Mouse (Mus musculus): ENCODE results near the gene Tenm4. TPM values are rescaled to one million over a fixed set of nuclear protein-coding genes. Genes with fewer than 3 reads are reported as not detected.

The Tenm4 gene
- polyA plus RNA-seq, 1 experiment from 2014 or later = 9.2 TPM

DNA sequence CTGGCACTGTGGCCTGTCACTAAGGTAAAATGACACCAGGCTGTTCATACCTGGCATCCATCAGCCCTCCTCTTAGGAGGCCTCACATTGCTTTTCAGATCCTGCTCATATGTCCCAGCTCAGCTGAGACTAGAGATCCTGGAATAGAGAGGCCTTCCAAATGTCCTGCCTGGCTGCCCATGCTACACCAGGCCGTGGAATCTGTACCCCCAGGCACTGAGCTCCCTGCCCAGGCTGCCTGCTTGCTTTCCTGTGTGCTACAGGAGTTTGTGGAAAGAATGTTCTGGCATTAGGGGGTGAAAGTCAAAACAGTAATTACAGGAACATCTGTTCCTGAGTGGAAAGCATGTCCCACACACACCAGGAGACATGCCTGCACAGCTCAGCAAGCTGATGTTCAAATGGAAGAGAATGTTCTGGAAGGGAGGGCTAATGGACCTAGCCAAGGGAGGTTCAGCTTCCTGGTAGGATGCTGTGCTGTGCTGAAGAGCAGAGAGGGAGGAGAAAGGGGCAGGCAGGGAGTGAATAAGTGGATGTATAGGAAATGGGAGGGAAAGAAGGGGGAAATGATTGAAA lies 313.0 kb downstream of the Tenm4 start:
- no peaks in the 10 kb centered on the region for H3K36me3 ChIP-seq (ENCODE audit: control insufficient read depth, insufficient read depth, low read length)
- no peak overlapping the region for H3K27ac ChIP-seq (replicated peaks in 1 of 2; ENCODE audit: control insufficient read depth in 1 of 2, insufficient read depth in 1 of 2, low read depth in 2 of 2, low read length in 2 of 2)
- H3K4me2 ChIP-seq (ENCODE audit: low read length) = no peak overlapping the region
- peaks cover 2 to 3% of the 10 kb centered on the region in 2 experiments; a peak in 1 of 4 replicates for H3K4me1 ChIP-seq (ENCODE audit: control insufficient read depth in 2 of 2, insufficient read depth in 2 of 2, low read length in 2 of 2)
- H3K27me3 ChIP-seq (ENCODE audit: control insufficient read depth, insufficient read depth, low read length) = no peaks in the 10 kb centered on the region
- no peak for ATAC-seq (ENCODE audit: insufficient number of reproducible peaks, insufficient read depth, low FRiP score, low read depth)
- WGBS = 94% methylated on average over 1 of the region's 1 CpGs
- no peak overlapping the region for H3K4me3 ChIP-seq (ENCODE audit: control insufficient read depth in 1 of 2, insufficient read depth in 1 of 2, low read depth in 1 of 2, low read length in 2 of 2)
- no peak overlapping the region for H3K9ac ChIP-seq (ENCODE audit: low read length)
- no peaks in the 10 kb centered on the region for H3K9me3 ChIP-seq (ENCODE audit: control insufficient read depth, low read length)

- no peaks in the 10 kb centered on the region for H3K36me3 ChIP-seq (ENCODE audit: control insufficient read depth, insufficient read depth, low read length)
- no peak overlapping the region for H3K9ac ChIP-seq (ENCODE audit: low read length)
- no peaks in the 10 kb centered on the region; a peak in 1 of 4 replicates for H3K4me1 ChIP-seq (ENCODE audit: control insufficient read depth in 2 of 2, insufficient read depth in 2 of 2, low read length in 2 of 2)
- H3K27me3 ChIP-seq (ENCODE audit: control insufficient read depth, insufficient read depth, low read length) = no peaks in the 10 kb centered on the region
- H3K27ac ChIP-seq (replicated peaks in 1 of 2; ENCODE audit: control insufficient read depth in 1 of 2, insufficient read depth in 1 of 2, low read depth in 2 of 2, low read length in 2 of 2) = no peak overlapping the region
- H3K4me2 ChIP-seq (ENCODE audit: low read length) = no peak overlapping the region
- no peak overlapping the region for H3K4me3 ChIP-seq (ENCODE audit: control insufficient read depth in 1 of 2, insufficient read depth in 1 of 2, low read depth in 1 of 2, low read length in 2 of 2)
- no peak for ATAC-seq (ENCODE audit: insufficient number of reproducible peaks, insufficient read depth, low FRiP score, low read depth)
- H3K9me3 ChIP-seq (ENCODE audit: control insufficient read depth, low read length) = no peaks in the 10 kb centered on the region
- 94% methylated on average over 6 of the region's 6 CpGs for WGBS
These were observed 318.5 kb downstream of the Tenm4 start for GRCm38 (mm10) chr7:96489348-96490076.

DNA sequence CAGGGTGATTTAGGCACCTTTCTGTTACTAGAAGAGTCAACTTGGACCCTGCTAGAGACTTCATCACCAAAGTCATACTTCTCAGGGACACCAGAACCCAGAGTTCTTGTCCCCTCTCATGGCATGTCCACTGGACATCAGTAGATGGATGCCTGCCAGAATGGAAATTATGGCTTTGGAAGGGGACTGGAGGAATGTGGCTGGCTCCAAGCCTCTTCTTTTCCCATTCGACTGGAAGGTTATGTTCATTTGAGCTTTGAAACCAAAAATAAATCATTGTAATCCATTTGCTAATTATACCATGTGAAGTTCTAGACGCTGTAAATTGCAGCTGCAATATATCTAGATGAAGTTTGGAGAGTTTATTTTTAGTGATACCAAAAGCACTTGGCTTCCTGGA lies 320.9 kb downstream of the Tenm4 start:
- no peaks in the 10 kb centered on the region for H3K9me3 ChIP-seq (ENCODE audit: control insufficient read depth, low read length)
- no peak overlapping the region for H3K9ac ChIP-seq (ENCODE audit: low read length)
- H3K4me1 ChIP-seq (ENCODE audit: control insufficient read depth in 2 of 2, insufficient read depth in 2 of 2, low read length in 2 of 2) = no peaks in the 10 kb centered on the region; a peak in 1 of 4 replicates
- no peaks in the 10 kb centered on the region for H3K36me3 ChIP-seq (ENCODE audit: control insufficient read depth, insufficient read depth, low read length)
- no peaks in the 10 kb centered on the region for H3K27me3 ChIP-seq (ENCODE audit: control insufficient read depth, insufficient read depth, low read length)
- no peak overlapping the region for H3K4me2 ChIP-seq (ENCODE audit: low read length)
- ATAC-seq (ENCODE audit: insufficient number of reproducible peaks, insufficient read depth, low FRiP score, low read depth) = no peak
- H3K4me3 ChIP-seq (ENCODE audit: control insufficient read depth in 1 of 2, insufficient read depth in 1 of 2, low read depth in 1 of 2, low read length in 2 of 2) = no peak overlapping the region
- 14% methylated on average over 2 of the region's 2 CpGs for WGBS
- no peak overlapping the region for H3K27ac ChIP-seq (replicated peaks in 1 of 2; ENCODE audit: control insufficient read depth in 1 of 2, insufficient read depth in 1 of 2, low read depth in 2 of 2, low read length in 2 of 2)

GRCm38 (mm10) chr7:96492696-96493095 lies 321.6 kb downstream of the Tenm4 start:
- no peak for ATAC-seq (ENCODE audit: insufficient number of reproducible peaks, insufficient read depth, low FRiP score, low read depth)
- WGBS = 79% methylated on average over 7 of the region's 7 CpGs
- H3K4me1 ChIP-seq (ENCODE audit: control insufficient read depth in 2 of 2, insufficient read depth in 2 of 2, low read length in 2 of 2) = no peaks in the 10 kb centered on the region; a peak in 1 of 4 replicates
- H3K4me2 ChIP-seq (ENCODE audit: low read length) = no peak overlapping the region
- no peaks in the 10 kb centered on the region for H3K27me3 ChIP-seq (ENCODE audit: control insufficient read depth, insufficient read depth, low read length)
- H3K4me3 ChIP-seq (ENCODE audit: control insufficient read depth in 1 of 2, insufficient read depth in 1 of 2, low read depth in 1 of 2, low read length in 2 of 2) = no peak overlapping the region
- H3K36me3 ChIP-seq (ENCODE audit: control insufficient read depth, insufficient read depth, low read length) = no peaks in the 10 kb centered on the region
- no peaks in the 10 kb centered on the region for H3K9me3 ChIP-seq (ENCODE audit: control insufficient read depth, low read length)
- H3K27ac ChIP-seq (replicated peaks in 1 of 2; ENCODE audit: control insufficient read depth in 1 of 2, insufficient read depth in 1 of 2, low read depth in 2 of 2, low read length in 2 of 2) = no peak overlapping the region
- H3K9ac ChIP-seq (ENCODE audit: low read length) = no peak overlapping the region

GRCm38 (mm10) chr7:96494057-96494456 lies 323.0 kb downstream of the Tenm4 start:
- Histone ChIP-seq H3K9ac (ENCODE audit: low read length) (no peak overlapping the region), H3K4me3 (ENCODE audit: control insufficient read depth in 1 of 2, insufficient read depth in 1 of 2, low read depth in 1 of 2, low read length in 2 of 2) (no peak overlapping the region), H3K27ac (replicated peaks in 1 of 2; ENCODE audit: control insufficient read depth in 1 of 2, insufficient read depth in 1 of 2, low read depth in 2 of 2, low read length in 2 of 2) (no peak overlapping the region), H3K4me2 (ENCODE audit: low read length) (no peak overlapping the region), H3K36me3 (ENCODE audit: control insufficient read depth, insufficient read depth, low read length) (no peaks in the 10 kb centered on the region), H3K27me3 (ENCODE audit: control insufficient read depth, insufficient read depth, low read length) (no peaks in the 10 kb centered on the region), H3K9me3 (ENCODE audit: control insufficient read depth, low read length) (no peaks in the 10 kb centered on the region), H3K4me1 (ENCODE audit: control insufficient read depth in 2 of 2, insufficient read depth in 2 of 2, low read length in 2 of 2) (no peaks in the 10 kb centered on the region; a peak in 1 of 4 replicates)
- 73% methylated on average over 16 of the region's 16 CpGs for WGBS
- ATAC-seq (ENCODE audit: insufficient number of reproducible peaks, insufficient read depth, low FRiP score, low read depth) = no peak

- Histone ChIP-seq H3K27me3 (ENCODE audit: control insufficient read depth, insufficient read depth, low read length) (no peaks in the 10 kb centered on the region), H3K4me3 (ENCODE audit: control insufficient read depth in 1 of 2, insufficient read depth in 1 of 2, low read depth in 1 of 2, low read length in 2 of 2) (no peak overlapping the region), H3K9me3 (ENCODE audit: control insufficient read depth, low read length) (no peaks in the 10 kb centered on the region), H3K36me3 (ENCODE audit: control insufficient read depth, insufficient read depth, low read length) (no peaks in the 10 kb centered on the region), H3K4me1 (ENCODE audit: control insufficient read depth in 2 of 2, insufficient read depth in 2 of 2, low read length in 2 of 2) (no peaks in the 10 kb centered on the region; a peak in 1 of 4 replicates), H3K27ac (replicated peaks in 1 of 2; ENCODE audit: control insufficient read depth in 1 of 2, insufficient read depth in 1 of 2, low read depth in 2 of 2, low read length in 2 of 2) (no peak overlapping the region), H3K4me2 (ENCODE audit: low read length) (no peak overlapping the region), H3K9ac (ENCODE audit: low read length) (no peak overlapping the region)
- no peak for ATAC-seq (ENCODE audit: insufficient number of reproducible peaks, insufficient read depth, low FRiP score, low read depth)
- 83% methylated on average over 5 of the region's 5 CpGs for WGBS
These were observed 329.1 kb downstream of the Tenm4 start for GRCm38 (mm10) chr7:96500108-96500507.

GRCm38 (mm10) chr7:96500797-96501196 lies 329.8 kb downstream of the Tenm4 start:
- Histone ChIP-seq H3K36me3 (ENCODE audit: control insufficient read depth, insufficient read depth, low read length) (no peaks in the 10 kb centered on the region), H3K27me3 (ENCODE audit: control insufficient read depth, insufficient read depth, low read length) (no peaks in the 10 kb centered on the region), H3K27ac (replicated peaks in 1 of 2; ENCODE audit: control insufficient read depth in 1 of 2, insufficient read depth in 1 of 2, low read depth in 2 of 2, low read length in 2 of 2) (no peak overlapping the region), H3K4me3 (ENCODE audit: control insufficient read depth in 1 of 2, insufficient read depth in 1 of 2, low read depth in 1 of 2, low read length in 2 of 2) (no peak overlapping the region), H3K4me2 (ENCODE audit: low read length) (no peak overlapping the region), H3K9ac (ENCODE audit: low read length) (no peak overlapping the region), H3K4me1 (ENCODE audit: control insufficient read depth in 2 of 2, insufficient read depth in 2 of 2, low read length in 2 of 2) (no peaks in the 10 kb centered on the region; a peak in 1 of 4 replicates), H3K9me3 (ENCODE audit: control insufficient read depth, low read length) (no peaks in the 10 kb centered on the region)
- no peak for ATAC-seq (ENCODE audit: insufficient number of reproducible peaks, insufficient read depth, low FRiP score, low read depth)
- 74% methylated on average over 4 of the region's 4 CpGs for WGBS
